28 mouse cellular contexts compared by ENCODE assay signal in the genomic region with DNA sequence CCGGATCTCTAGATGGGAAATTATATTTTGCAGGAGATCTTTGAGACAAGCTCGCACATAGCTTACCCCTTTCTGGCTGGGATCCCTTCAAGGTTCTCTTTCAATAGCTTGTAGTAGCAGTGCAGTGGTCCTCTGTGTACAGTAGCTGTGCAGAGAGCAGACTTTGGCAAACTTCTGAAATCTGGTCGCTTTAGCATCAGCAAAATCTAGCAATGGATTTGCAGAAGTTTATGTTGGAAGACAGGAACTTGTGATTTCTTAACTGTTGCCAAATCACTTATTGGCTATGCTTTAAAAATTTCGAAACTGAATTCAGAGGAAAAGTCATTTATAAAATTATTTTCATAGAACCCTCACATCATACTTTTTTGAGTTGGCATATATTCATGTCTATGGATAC. TPM values are rescaled to one million over a fixed set of nuclear protein-coding genes. Genes with fewer than 3 reads are reported as not detected.
DNase-seq lines count a peak whose midpoint lies in the region; ATAC-seq and TF ChIP-seq lines count a peak whose summit lies in the region.
"Had no signal": no experiment of that assay in that cellular context is flagged by ENCODE, and none has a peak within 500 bp of the region (broad histone marks: within the 10 kb centered on the region; RNA-seq: fewer than 3 reads in every experiment).

A gene (minus strand): TSS at position 244 of the 400 bp plus-strand sequence.

- TF ChIP-seq POLR2A in bone marrow macrophage, adult 2 months (IDR thresholded peaks at IDR 0.05; ENCODE audit: borderline replicate concordance, low read depth, low read length), result no peak

- WGBS in macrophage (ENCODE audit: missing documents), result 41% methylated on average over 4 of the region's 4 CpGs

- ATAC-seq in frontal cortex, adult (ENCODE audit: low TSS enrichment), result no peak
- ATAC-seq: forebrain, embryonic 15.5 days; intestine, postnatal 0 days; liver, postnatal 0 days; midbrain, embryonic 13.5 days had no signal

- peaks cover 16% of the 10 kb centered on the region for H3K4me1 ChIP-seq in bone marrow macrophage, adult 2 months (ENCODE audit: control insufficient read depth, insufficient read depth, low read length)
- H3K4me1 ChIP-seq: embryonic facial prominence, embryonic 12.5 days; forebrain, embryonic 10.5 days; forebrain, embryonic 15.5 days; hindbrain, embryonic 13.5 days; limb, embryonic 12.5 days; midbrain, embryonic 13.5 days had no signal

- H3K36me3 ChIP-seq in macrophage (ENCODE audit: inconsistent target), result no peaks in the 10 kb centered on the region
- H3K36me3 ChIP-seq: embryonic facial prominence, embryonic 12.5 days; forebrain, embryonic 10.5 days; forebrain, embryonic 15.5 days; hindbrain, embryonic 13.5 days; limb, embryonic 12.5 days; midbrain, embryonic 13.5 days had no signal

- TF ChIP-seq CTCF in bone marrow macrophage, adult 2 months (IDR thresholded peaks at IDR 0.05; ENCODE audit: low read depth, low read length), result no peak

- peaks cover 49% of the 10 kb centered on the region for H3K79me2 ChIP-seq in macrophage (ENCODE audit: inconsistent target)

- peak; percentile 3 to 6 for DNase-seq in heart, adult 18-20 months
- no peak for DNase-seq in heart, postnatal 4 days
- no peak for DNase-seq in right cerebral cortex, postnatal 14 days
- no peak for DNase-seq in layer of hippocampus, adult 9-11 months
- DNase-seq: adrenal gland, postnatal 25 days; cerebellum, adult 8-10 months; cerebellum, postnatal 25 days; embryo, embryonic 11 days; gastrocnemius, postnatal 10 days; heart, adult 11 months; heart, postnatal 36 days; kidney, adult 9 months; kidney, postnatal 10 days; liver, postnatal 0 days; retina, postnatal 1 day; spleen, adult 18-20 months; thymus, postnatal 25 days had no signal

- H3K27ac ChIP-seq in bone marrow macrophage, adult 2 months (ENCODE audit: insufficient read depth, low read depth, low read length), result peak within 1 kb of the TSS; percentile 98
- H3K27ac ChIP-seq in macrophage, result peak within 1 kb of the TSS; percentile 86
- H3K27ac ChIP-seq: embryonic facial prominence, embryonic 12.5 days; forebrain, embryonic 10.5 days; forebrain, embryonic 15.5 days; hindbrain, embryonic 13.5 days; limb, embryonic 12.5 days; midbrain, embryonic 13.5 days had no signal

- peak within 1 kb of the TSS; percentile 59 for H3K4me3 ChIP-seq in bone marrow macrophage, adult 2 months (ENCODE audit: insufficient read depth, low read length)
- H3K4me3 ChIP-seq in macrophage (ENCODE audit: inconsistent target), result peak within 1 kb of the TSS; percentile 50
- H3K4me3 ChIP-seq: embryonic facial prominence, embryonic 12.5 days; forebrain, embryonic 10.5 days; forebrain, embryonic 15.5 days; hindbrain, embryonic 13.5 days; limb, embryonic 12.5 days; midbrain, embryonic 13.5 days had no signal

RNA-seq across cellular contexts. Expression of the gene that starts here (rescaled TPM):
- total RNA-seq in heart, adult 18-20 months (2021), result 1 to 10 TPM; 1.9 to 2.8 TPM
- total RNA-seq in heart, postnatal 4 days (2021), result under 1 TPM; 0.77 to 0.86 TPM
- polyA plus RNA-seq in bone marrow macrophage, adult 2 months (2012; ENCODE audit: insufficient read depth, insufficient read length, missing spikeins), result 156 and 229 TPM in 2 replicates
- total RNA-seq in macrophage (2018; cell fraction: chromatin; rRNA removed), result 100 to 1,000 TPM in 13 of 26 experiments, 10 to 100 TPM in 13; 22.2 to 193 (median 106) TPM
- 100 to 1,000 TPM; 132 to 286 (median 191) TPM for total RNA-seq in macrophage (2018; cell fraction: cytosol; rRNA removed)
- total RNA-seq in macrophage (2018; cell fraction: nucleus; rRNA removed), result 100 to 1,000 TPM in 25 of 26 experiments, 10 to 100 TPM in 1; 76.6 to 287 (median 194) TPM
- polyA plus RNA-seq in macrophage (2018), result 125 to 202 TPM (median 165 TPM) in 3 replicates
- polyA plus RNA-seq: forebrain, embryonic 10.5 days; neural tube, embryonic 14.5 days had no signal

Comparison
In these comparisons a context has a peak if more than half of its experiments do, and no peak if none do; other contexts are left out.
1. DNase-seq: peak in heart, adult 18-20 months (2 of 2); none in heart, postnatal 4 days (single experiment), right cerebral cortex, postnatal 14 days (single experiment) and layer of hippocampus, adult 9-11 months (single experiment).